Mouse (Mus musculus): ENCODE results near the gene Cnot10.

The Cnot10 gene

GRCm38 (mm10) chr9:114548496-114548895, 91.5 kb downstream of the Cnot10 start:
- no peak for DNase-seq (ENCODE audit: low read depth, low spot score)

GRCm38 (mm10) chr9:114547643-114548077, 92.3 kb downstream of the Cnot10 start:
- no peak for DNase-seq (ENCODE audit: low read depth, low spot score)

GRCm38 (mm10) chr9:114546765-114547164, 93.2 kb downstream of the Cnot10 start:
- no peak for DNase-seq (ENCODE audit: low read depth, low spot score)

GRCm38 (mm10) chr9:114544754-114545393, 95.1 kb downstream of the Cnot10 start:
- no peak for DNase-seq (ENCODE audit: low read depth, low spot score)

- DNase-seq (ENCODE audit: low read depth, low spot score) = no peak
Measured at GRCm38 (mm10) chr9:114543882-114544753, 95.9 kb downstream of the Cnot10 start.

GRCm38 (mm10) chr9:114541279-114541741, 98.7 kb downstream of the Cnot10 start:
- DNase-seq (ENCODE audit: low read depth, low spot score) = no peak

- no peak for DNase-seq (ENCODE audit: low read depth, low spot score)
Measured at GRCm38 (mm10) chr9:114538996-114539563, 100.9 kb downstream of the Cnot10 start.

- no peak for DNase-seq (ENCODE audit: low read depth, low spot score)
Measured at GRCm38 (mm10) chr9:114536628-114537027, 103.4 kb downstream of the Cnot10 start.

Measured in brain, adult 2 months (tissue).